Mouse (Mus musculus) adrenal gland, postnatal 25 days (tissue): ENCODE data around the gene Apol11a. TPM values are rescaled to one million over a fixed set of nuclear protein-coding genes. Genes with fewer than 3 reads are reported as not detected.
"Not testable (repeated sequence)": the region's sequence is repeated elsewhere in the genome, so short reads cannot be mapped to it uniquely, and the experiment has no call there.

ENCODE experiments used
- DNase-seq: peaks from one replicate; pipeline ENCODE4 v3.0.0; 2021; ENCODE audit warnings: mixed read lengths
- long read RNA-seq: library from polyadenylated mRNA; stranded (forward); transcript quantifications from one replicate; pipeline ENCODE4 v2.0.0, GENCODE M21; 2021
- total RNA-seq: library from RNA; stranded (reverse); gene quantifications from 2 replicates; pipeline ENCODE4 v1.2.3, GENCODE M21; 2021

The Apol11a gene
- not detected in 2 replicates for total RNA-seq
- long read RNA-seq, result 0 reads

DNA sequence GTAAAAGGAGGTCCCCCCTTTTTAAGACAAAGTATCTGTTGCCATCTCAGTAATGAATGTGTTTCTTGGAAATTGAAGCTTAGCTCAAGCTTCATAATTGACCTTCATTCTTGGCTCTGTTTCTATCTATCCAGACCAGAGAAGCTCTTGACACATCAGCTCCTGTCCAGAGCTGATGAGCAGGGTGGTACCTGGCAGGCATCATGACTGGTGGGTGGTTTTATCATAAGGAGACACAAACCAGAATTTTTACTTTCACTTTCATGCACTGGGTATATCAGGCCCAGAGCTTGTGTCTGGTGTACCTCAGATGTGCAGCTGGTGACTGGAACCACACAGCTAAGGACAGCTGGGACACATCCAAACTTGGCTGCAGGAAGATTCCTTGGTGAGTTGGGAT, at the start of gene Apol11a:
Gene Apol11a, plus strand, starts transcription at position 306 of the 400 bp plus-strand sequence.
- not testable (repeated sequence) for DNase-seq

DNA sequence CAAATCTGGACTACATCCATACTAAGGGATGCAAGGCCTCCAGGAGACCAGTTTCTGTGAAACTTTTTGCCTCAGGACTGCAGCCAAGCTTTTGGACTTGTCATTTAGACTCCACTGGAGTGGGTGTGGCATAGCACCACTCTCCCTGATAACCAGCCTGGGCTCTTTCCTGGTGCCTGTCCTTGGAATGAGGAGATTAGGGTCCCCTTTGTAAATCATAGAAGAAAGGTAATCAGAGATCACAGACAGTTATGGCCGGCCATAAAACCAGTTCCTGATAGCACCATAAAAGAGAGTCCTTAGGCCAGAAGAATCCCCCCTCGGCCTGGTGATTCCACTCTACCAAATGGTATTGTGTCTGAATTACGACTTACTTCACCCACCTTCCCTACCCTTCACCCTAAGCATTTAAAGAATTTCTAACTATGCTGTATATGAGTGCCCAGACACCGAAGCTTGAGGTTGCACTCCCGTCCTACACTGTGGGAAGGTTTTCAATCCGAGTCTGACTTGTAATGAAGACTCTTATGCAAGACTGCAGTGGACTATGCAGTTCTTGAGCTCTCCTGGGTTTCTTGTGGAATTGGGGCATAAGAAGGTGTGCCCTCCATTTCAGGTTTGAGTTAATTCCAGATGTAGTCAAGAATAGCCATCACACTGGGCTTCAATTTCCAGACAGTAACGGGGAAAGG, 33.2 kb upstream of the Apol11a start:
- DNase-seq, result not testable (repeated sequence)

GRCm38 (mm10) chr15:77476693-77477092, 31.4 kb upstream of the Apol11a start, which contains the start of gene Apol10a:
Gene Apol10a (plus strand): TSS chr15:77477047.
- DNase-seq, result not testable (repeated sequence)

GRCm38 (mm10) chr15:77482140-77482794, 25.8 kb upstream of the Apol11a start:
- DNase-seq, result no peak

- not testable (repeated sequence) for DNase-seq
These were observed 14.9 kb upstream of the Apol11a start for GRCm38 (mm10) chr15:77493181-77493580.

- not testable (repeated sequence) for DNase-seq
These were observed 13.4 kb upstream of the Apol11a start for GRCm38 (mm10) chr15:77494694-77495093.

DNA sequence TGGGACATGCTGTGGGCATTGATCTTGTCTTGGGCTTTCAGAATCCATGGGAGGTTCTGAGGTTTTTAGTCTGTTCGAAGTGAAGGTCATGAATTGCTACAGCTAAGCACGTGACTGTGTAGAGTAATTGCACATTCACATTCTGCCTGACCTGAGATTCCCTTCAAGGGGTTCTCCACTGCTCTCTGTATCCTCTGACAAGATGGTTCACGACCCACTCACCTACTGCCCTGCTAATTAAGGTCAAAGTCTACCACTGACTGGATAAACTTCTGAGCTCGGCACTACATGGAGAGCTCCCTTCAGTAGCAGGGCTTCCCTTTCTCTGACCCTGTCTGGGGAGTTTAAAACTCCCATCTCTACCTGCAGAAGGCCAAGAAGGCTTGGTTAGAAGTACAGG, 12.5 kb downstream of the Apol11a start:
- DNase-seq, result not testable (repeated sequence)

- DNase-seq, result peak; percentile 72
These were observed 15.2 kb downstream of the Apol11a start for GRCm38 (mm10) chr15:77523186-77523843.

GRCm38 (mm10) chr15:77533216-77533615, 25.1 kb downstream of the Apol11a start, which contains the start of gene Apol7c:
Gene Apol7c (minus strand): TSS chr15:77533316.
- no peak for DNase-seq

GRCm38 (mm10) chr15:77539221-77539620, 31.1 kb downstream of the Apol11a start:
- DNase-seq, result not testable (repeated sequence)

DNA sequence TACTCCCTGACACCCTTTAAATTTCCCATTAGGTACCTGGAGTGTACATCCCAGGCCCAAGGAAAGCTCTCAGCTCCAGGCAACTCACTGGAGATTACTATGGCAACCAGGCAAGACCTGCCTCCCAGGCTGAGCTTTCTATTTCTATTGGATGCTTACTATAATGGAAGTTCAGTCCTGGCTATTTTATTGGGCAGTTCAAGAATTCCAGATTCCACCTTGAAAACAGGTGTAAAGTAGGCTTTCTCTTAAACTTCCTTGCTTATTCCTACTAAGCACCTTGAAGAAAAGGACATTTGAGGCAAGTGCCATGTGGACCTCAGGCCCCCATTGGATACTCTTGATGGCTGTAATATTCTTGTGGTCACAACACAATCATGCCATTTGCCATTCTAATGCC, 53.7 kb downstream of the Apol11a start, which contains the start of gene 1700025B11Rik:
Gene 1700025B11Rik, minus strand, starts transcription at position 101 of the 400 bp plus-strand sequence.
- no peak for DNase-seq

DNA sequence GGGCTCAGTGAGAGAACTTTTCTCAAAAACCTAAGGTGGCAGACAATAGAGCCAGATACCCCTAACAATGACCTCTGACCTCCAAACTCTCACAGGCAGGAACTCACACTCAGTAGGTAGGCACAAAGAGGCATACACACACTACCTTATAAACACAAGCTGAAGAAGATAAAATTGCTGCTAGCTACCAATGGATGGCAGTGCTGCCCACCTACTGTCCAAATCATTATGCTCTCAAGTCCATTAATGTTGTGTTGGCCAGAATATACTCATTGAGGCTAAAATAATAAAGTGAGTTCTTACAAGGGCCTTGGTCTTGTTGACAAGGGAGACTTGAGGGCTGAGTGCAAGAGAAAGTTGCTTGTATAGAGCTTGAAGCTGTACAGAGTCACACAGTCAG, 55.1 kb downstream of the Apol11a start:
- DNase-seq, result no peak

Other genes with a start within 250 kb of the Apol11a start
- gene Rbfox2, start 201.3 kb upstream of the Apol11a start, total RNA-seq, result 56.5 and 68.7 TPM in 2 replicates
- gene Apol7a, start 109.2 kb upstream of the Apol11a start, total RNA-seq, result not detected in 2 replicates
- gene Apol9a, start 97.1 kb upstream of the Apol11a start, total RNA-seq, result 0.91 and 1.2 TPM in 2 replicates
- gene Apol7b, start 60.8 kb upstream of the Apol11a start, total RNA-seq, result not detected in 2 replicates
- gene Apol10a, start 31.2 kb upstream of the Apol11a start, total RNA-seq, result not detected in 2 replicates
- not detected in 2 replicates for gene Apol7c, start 25.0 kb downstream of the Apol11a start, total RNA-seq
- not detected in 2 replicates for gene 1700025B11Rik, start 53.6 kb downstream of the Apol11a start, total RNA-seq
- 0.52 TPM in 1 of 2 replicates, not detected in the other for gene Apol10b, start 87.9 kb downstream of the Apol11a start, total RNA-seq
- not detected in 2 replicates for gene Gm36245, start 91.0 kb downstream of the Apol11a start, total RNA-seq
- gene Apol11b, start 135.0 kb downstream of the Apol11a start, total RNA-seq, result 0.33 and 0.62 TPM in 2 replicates
- not detected in 2 replicates for gene Apol7e, start 190.6 kb downstream of the Apol11a start, total RNA-seq
- 0.76 and 1.2 TPM in 2 replicates for gene Apol9b, start 220.8 kb downstream of the Apol11a start, total RNA-seq
- gene Apol8, start 248.7 kb downstream of the Apol11a start, total RNA-seq, result not detected in 2 replicates